Mouse (Mus musculus): ENCODE measurements around the gene Gal3st4.

DNA sequence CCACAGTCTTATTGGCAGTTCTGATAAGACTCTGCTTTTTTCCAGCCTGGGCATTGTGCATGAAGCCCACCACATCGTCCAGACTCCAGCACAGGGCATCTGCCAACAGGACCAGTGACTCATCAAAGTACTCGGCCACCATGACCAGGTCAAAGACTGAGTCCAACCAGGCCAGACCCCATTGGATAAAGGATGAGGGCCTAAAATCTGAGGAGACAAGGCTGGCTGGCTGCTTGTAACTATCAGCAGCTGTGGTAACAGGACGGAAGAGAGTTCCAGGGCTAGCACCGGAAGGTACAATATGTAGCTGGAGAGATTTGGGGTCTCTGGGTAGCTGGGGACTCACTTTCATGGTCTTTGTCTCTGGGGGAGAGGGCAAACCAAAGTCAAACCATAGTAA lies 6.9 kb downstream of the Gal3st4 start:
- TF ChIP-seq CTCF (conservative IDR thresholded peaks at IDR 0.05; ENCODE audit: low read length) (no peak), NANOG (IDR thresholded peaks at IDR 0.05; ENCODE audit: borderline replicate concordance, low read length) (no peak)

All from E14TG2a.4 (cell line).